Mouse (Mus musculus): ENCODE results near the gene Scnn1g.

- TF ChIP-seq CTCF (IDR thresholded peaks at IDR 0.05; ENCODE audit: borderline replicate concordance, insufficient read depth, low read length) (no peak), POLR2A (IDR thresholded peaks at IDR 0.05; ENCODE audit: low read depth, low read length) (no peak)
Measured at GRCm38 (mm10) chr7:121805811-121806496, 71.7 kb downstream of the Scnn1g start.
